Mouse (Mus musculus): ENCODE results near the gene Ptprr. TPM values are rescaled to one million over a fixed set of nuclear protein-coding genes. Genes with fewer than 3 reads are reported as not detected.
A peak's percentile ranks its signal among the peaks of the same experiment; 100 is the strongest.

Gene Ptprr
- polyA plus RNA-seq, 1 experiment from 2014 or later = 3.3 TPM

DNA sequence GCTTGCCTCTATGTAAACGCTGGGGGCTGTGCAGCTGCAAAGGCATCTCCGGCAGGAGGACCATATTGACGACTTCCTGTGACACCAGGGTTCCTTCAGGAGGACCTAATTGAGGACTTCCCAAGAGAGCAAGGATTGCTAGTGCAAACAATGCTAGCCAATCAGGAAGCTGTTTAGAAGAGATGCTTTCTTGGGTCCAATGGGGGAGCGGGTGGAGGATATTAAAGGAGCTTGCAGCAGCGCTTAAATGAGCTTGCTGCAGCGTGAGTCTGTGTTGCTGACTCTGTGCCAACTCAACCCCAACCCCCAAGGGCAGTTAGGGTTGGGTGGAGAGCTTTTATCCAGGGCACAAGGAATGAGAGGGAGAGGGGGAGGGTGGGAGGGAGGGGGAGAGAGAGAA lies 11.3 kb upstream of the Ptprr start:
- ATAC-seq = no peak

DNA sequence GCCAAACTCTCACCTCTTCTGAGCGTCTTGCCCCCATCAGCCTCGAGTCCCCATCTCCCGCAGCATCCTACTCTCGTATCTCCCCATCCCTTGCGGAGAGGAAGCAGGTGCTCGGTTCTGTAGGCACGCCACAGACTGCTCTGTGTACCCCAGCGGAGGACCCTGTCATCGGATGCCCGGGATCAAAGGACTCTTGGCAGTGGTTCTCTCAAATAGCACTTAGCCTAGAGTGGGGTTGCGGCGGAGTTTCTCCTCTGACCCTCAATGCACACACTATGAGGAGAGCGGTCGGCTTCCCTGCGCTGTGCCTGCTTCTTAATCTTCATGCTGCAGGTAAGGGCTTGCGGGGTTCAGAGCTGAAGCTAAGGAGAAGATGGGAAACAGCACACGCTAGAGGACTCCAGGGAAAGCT lies 473 bp downstream of the Ptprr start:
- no peak for TF ChIP-seq CTCF (IDR thresholded peaks at IDR 0.05)
- no peak for TF ChIP-seq EP300 (IDR thresholded peaks at IDR 0.05)
- ATAC-seq = no peak
- Histone ChIP-seq H3K4me1 (ENCODE audit: insufficient read depth, low read depth, low read length) (peaks cover 5% of the 10 kb centered on the region; the same call in 1 of the 2 replicates), H3K4me3 (ENCODE audit: low read depth, low read length) (peak overlapping the region; percentile 17; the same call in 1 of the 2 replicates), H3K9me3 (ENCODE audit: low read length) (no peaks in the 10 kb centered on the region), H3K9ac (replicated peaks; ENCODE audit: low read depth) (no peak overlapping the region), H3K27me3 (replicated peaks; ENCODE audit: insufficient read depth, low read length) (peaks cover 3% of the 10 kb centered on the region; the same call in 1 of the 2 replicates), H3K36me3 (ENCODE audit: insufficient read depth, low read length) (no peaks in the 10 kb centered on the region), H3K4me2 (replicated peaks; ENCODE audit: low read depth, low read length) (peak overlapping the region; percentile 53), H3K27ac (ENCODE audit: low read length) (no peak overlapping the region)
- no peak for DNase-seq (ENCODE audit: low spot score)
- 3% methylated on average over 17 of the region's 17 CpGs for WGBS

More for the DNA sequence above, 11.3 kb upstream of the Ptprr start:
- Histone ChIP-seq H3K4me2 (replicated peaks; ENCODE audit: low read depth, low read length) (no peak overlapping the region), H3K4me1 (ENCODE audit: insufficient read depth, low read depth, low read length) (no peaks in the 10 kb centered on the region), H3K9me3 (ENCODE audit: low read length) (no peaks in the 10 kb centered on the region), H3K9ac (replicated peaks; ENCODE audit: low read depth) (no peak overlapping the region), H3K27me3 (replicated peaks; ENCODE audit: insufficient read depth, low read length) (no peaks in the 10 kb centered on the region), H3K36me3 (ENCODE audit: insufficient read depth, low read length) (no peaks in the 10 kb centered on the region), H3K4me3 (ENCODE audit: low read depth, low read length) (no peak overlapping the region), H3K27ac (ENCODE audit: low read length) (no peak overlapping the region)
- WGBS = 25% methylated on average over 6 of the region's 6 CpGs
- DNase-seq (ENCODE audit: low spot score) = no peak
- no peak for TF ChIP-seq EP300 (IDR thresholded peaks at IDR 0.05)
- no peak for TF ChIP-seq CTCF (IDR thresholded peaks at IDR 0.05)

DNA sequence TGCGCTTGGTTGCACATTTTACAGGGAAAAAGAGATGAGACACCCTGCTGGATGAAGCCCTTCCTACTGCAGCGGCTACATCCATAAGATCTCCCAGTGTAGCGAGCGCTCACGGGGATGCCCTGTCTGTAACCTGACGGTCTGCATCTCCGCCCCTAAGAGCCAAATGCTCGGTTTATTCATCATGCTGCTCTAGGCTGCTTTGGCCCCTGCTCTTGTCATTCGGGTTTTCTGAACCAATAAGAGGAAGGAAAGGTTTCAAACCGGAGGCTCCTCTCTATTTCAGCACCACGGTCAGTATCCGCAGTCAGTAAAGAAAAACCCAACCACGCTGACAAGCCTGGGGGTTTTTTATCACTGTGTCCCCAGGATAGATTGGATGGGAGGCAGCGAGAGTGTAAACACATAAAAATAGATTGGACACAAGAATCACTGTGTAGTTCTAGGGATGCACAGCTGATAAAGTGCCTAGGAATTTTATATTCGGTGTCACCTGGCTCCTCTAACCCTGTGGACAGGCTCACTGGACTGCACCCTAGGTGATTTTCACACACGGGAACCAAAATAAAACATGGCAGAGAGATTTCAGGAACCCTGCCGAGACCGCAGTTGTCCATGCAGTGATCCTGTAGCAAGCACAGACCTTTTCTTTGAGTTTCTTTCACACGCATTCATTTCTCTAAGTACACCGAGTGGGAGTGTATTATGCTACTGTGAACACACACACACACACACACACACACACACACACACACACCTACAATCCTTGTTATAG lies 1.3 kb downstream of the Ptprr start:
- no peak for TF ChIP-seq EP300 (IDR thresholded peaks at IDR 0.05)
- TF ChIP-seq CTCF (IDR thresholded peaks at IDR 0.05) = no peak
- WGBS = 9% methylated on average over 20 of the region's 20 CpGs
- peak; percentile 38; the same call in 1 of the 2 replicates for ATAC-seq
- H3K4me2 ChIP-seq (replicated peaks; ENCODE audit: low read depth, low read length) = no peak overlapping the region
- H3K4me1 ChIP-seq (ENCODE audit: insufficient read depth, low read depth, low read length) = peaks cover 5% of the 10 kb centered on the region; the same call in 1 of the 2 replicates
- no peak overlapping the region for H3K27ac ChIP-seq (ENCODE audit: low read length)
- H3K36me3 ChIP-seq (ENCODE audit: insufficient read depth, low read length) = no peaks in the 10 kb centered on the region
- H3K9me3 ChIP-seq (ENCODE audit: low read length) = no peaks in the 10 kb centered on the region
- H3K9ac ChIP-seq (replicated peaks; ENCODE audit: low read depth) = no peak overlapping the region
- peak; percentile 54 for DNase-seq (ENCODE audit: low spot score)
- no peak overlapping the region for H3K4me3 ChIP-seq (ENCODE audit: low read depth, low read length)
- peaks cover 3% of the 10 kb centered on the region; the same call in 1 of the 2 replicates for H3K27me3 ChIP-seq (replicated peaks; ENCODE audit: insufficient read depth, low read length)

DNA sequence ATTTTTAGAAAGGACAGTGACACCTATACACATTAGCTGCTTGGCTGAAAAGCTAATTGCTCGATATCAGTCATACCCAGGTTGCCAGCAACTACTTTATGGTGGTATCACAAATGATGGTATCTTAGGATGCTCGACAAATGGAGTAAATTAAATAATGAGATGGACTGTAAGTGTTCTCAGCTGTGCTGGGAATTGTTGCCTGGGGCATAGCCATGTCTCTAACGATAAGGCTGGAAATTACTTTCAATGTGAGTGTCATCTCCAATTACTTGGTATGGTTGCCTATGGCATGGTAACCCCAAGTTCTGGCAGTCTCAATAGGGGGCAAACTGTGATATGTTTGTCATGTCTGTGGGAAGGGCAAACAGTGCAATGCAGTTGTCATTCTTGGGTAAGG lies 3.1 kb downstream of the Ptprr start:
- H3K9ac ChIP-seq (replicated peaks; ENCODE audit: low read depth) = no peak overlapping the region
- ATAC-seq (no peak), DNase-seq (ENCODE audit: low spot score) (no peak)
- TF ChIP-seq CTCF (IDR thresholded peaks at IDR 0.05) = no peak
- TF ChIP-seq EP300 (IDR thresholded peaks at IDR 0.05) = no peak
- no peaks in the 10 kb centered on the region for H3K9me3 ChIP-seq (ENCODE audit: low read length)
- H3K27ac ChIP-seq (ENCODE audit: low read length) = no peak overlapping the region
- peaks cover 5% of the 10 kb centered on the region; the same call in 1 of the 2 replicates for H3K4me1 ChIP-seq (ENCODE audit: insufficient read depth, low read depth, low read length)
- no peaks in the 10 kb centered on the region for H3K36me3 ChIP-seq (ENCODE audit: insufficient read depth, low read length)
- H3K4me2 ChIP-seq (replicated peaks; ENCODE audit: low read depth, low read length) = no peak overlapping the region
- 72% methylated on average over 3 of the region's 3 CpGs for WGBS
- peaks cover 3% of the 10 kb centered on the region; the same call in 1 of the 2 replicates for H3K27me3 ChIP-seq (replicated peaks; ENCODE audit: insufficient read depth, low read length)
- no peak overlapping the region for H3K4me3 ChIP-seq (ENCODE audit: low read depth, low read length)

DNA sequence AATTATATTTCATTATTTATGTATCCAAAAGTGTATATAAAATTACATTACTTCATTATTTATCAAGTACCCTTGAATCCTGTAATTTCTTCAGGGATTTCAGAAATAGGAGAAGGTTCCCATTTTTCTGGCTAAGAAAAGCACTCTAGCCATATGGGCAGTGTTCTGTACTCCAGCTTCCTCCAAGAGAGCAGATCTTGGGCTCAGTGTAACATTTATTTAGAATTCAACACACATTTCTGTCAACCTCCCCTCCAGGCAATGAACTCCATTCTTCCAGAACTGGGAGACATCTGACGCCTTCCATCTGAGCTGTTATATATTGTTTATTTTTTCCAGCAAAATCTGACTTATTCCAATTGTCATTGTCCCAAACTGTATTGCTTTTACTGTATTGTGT lies 20.1 kb downstream of the Ptprr start:
- H3K9me3 ChIP-seq (ENCODE audit: low read length) = no peaks in the 10 kb centered on the region
- H3K9ac ChIP-seq (replicated peaks; ENCODE audit: low read depth) = no peak overlapping the region
- 67% methylated on average over 1 of the region's 1 CpGs for WGBS
- DNase-seq (ENCODE audit: low spot score) (no peak), ATAC-seq (no peak)
- H3K4me1 ChIP-seq (ENCODE audit: insufficient read depth, low read depth, low read length) = no peaks in the 10 kb centered on the region
- no peaks in the 10 kb centered on the region for H3K27me3 ChIP-seq (replicated peaks; ENCODE audit: insufficient read depth, low read length)
- TF ChIP-seq CTCF (IDR thresholded peaks at IDR 0.05) = no peak
- TF ChIP-seq EP300 (IDR thresholded peaks at IDR 0.05) = no peak
- H3K4me2 ChIP-seq (replicated peaks; ENCODE audit: low read depth, low read length) = no peak overlapping the region
- no peak overlapping the region for H3K4me3 ChIP-seq (ENCODE audit: low read depth, low read length)
- H3K27ac ChIP-seq (ENCODE audit: low read length) = no peak overlapping the region
- H3K36me3 ChIP-seq (ENCODE audit: insufficient read depth, low read length) = no peaks in the 10 kb centered on the region

DNA sequence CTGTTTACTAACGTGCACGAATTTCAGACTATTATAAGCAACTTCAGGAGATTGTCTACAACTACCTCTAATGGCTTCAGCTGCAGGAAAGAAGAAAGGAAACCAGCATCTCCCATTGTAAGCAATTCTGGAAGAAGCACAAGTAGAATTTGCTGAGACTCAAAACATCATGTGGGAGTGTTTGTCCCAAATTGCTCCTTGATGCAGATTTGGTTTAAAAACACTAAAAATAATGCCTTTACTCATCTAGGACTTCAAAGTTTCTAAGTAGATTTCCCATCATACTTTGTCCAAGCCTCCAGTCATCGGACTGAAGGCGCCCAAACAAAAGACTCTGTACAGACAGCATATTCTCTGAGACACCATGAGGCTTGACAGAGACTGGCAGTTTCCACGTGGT lies 57.9 kb downstream of the Ptprr start:
- no peak for TF ChIP-seq EP300 (IDR thresholded peaks at IDR 0.05)
- no peak for TF ChIP-seq CTCF (IDR thresholded peaks at IDR 0.05)
- DNase-seq (ENCODE audit: low spot score) = no peak
- Histone ChIP-seq H3K4me2 (replicated peaks; ENCODE audit: low read depth, low read length) (no peak overlapping the region), H3K4me1 (ENCODE audit: insufficient read depth, low read depth, low read length) (no peaks in the 10 kb centered on the region), H3K4me3 (ENCODE audit: low read depth, low read length) (no peak overlapping the region), H3K36me3 (ENCODE audit: insufficient read depth, low read length) (no peaks in the 10 kb centered on the region), H3K9me3 (ENCODE audit: low read length) (no peaks in the 10 kb centered on the region), H3K9ac (replicated peaks; ENCODE audit: low read depth) (no peak overlapping the region), H3K27me3 (replicated peaks; ENCODE audit: insufficient read depth, low read length) (no peaks in the 10 kb centered on the region), H3K27ac (ENCODE audit: low read length) (no peak overlapping the region)
- ATAC-seq = no peak
- 72% methylated on average over 5 of the region's 5 CpGs for WGBS
